Mouse (Mus musculus): ENCODE results near the gene Mcts2. TPM values are rescaled to one million over a fixed set of nuclear protein-coding genes. Genes with fewer than 3 reads are reported as not detected.
"Not testable (repeated sequence)": the region's sequence is repeated elsewhere in the genome, so short reads cannot be mapped to it uniquely, and the experiment has no call there.

The Mcts2 gene
- 10 to 100 TPM; 21.2 to 22.8 TPM for total RNA-seq (2021)

DNA sequence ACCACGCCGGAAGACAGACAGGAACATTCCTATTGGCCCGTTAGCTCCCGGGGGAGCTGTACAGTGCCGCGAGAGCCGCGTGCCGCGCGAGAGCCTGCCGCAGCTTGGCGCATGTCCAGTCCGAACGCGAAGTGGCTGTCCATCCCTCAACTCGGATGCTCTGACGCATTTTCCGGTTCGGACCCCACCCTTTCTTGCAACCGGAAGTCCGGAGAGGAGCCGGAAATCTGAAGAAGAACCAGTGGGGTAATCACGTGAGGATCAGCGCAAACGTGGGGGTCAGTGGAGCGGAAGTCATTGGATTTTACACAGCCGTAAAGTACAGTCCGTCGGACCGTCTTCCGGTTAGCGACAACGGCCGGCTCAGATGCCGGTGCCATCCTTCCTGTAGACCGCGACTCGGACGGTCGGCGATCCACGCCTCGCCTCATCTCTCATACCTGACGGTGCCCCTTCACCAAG, at the start of gene Mcts2:
Gene Mcts2 (plus strand): TSS at position 230 of the 462 bp plus-strand sequence.
- DNase-seq (ENCODE audit: extremely low spot score in 1 of 2, low spot score in 1 of 2) = peak; percentile 77 to 86

DNA sequence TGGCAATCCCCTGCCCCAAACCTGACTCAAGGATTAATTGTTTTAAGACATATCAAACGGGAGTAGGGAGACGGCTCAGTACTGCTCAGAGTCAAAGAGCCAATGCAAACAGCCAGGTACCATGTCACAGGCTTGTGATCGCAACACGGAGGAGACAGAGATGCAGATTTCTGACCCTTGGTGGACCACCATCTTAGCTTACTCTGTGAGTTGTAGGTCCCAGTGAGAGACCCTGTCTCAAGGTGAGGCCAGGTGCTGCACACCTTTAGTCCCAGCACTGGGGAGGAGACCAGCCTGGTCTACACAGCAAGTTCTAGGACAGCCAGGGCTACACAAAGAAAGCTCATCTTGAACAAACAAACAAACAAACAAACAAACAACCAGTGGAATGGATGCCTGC, 49.5 kb upstream of the Mcts2 start:
- DNase-seq (ENCODE audit: extremely low spot score in 1 of 2, low spot score in 1 of 2) = no peak

DNA sequence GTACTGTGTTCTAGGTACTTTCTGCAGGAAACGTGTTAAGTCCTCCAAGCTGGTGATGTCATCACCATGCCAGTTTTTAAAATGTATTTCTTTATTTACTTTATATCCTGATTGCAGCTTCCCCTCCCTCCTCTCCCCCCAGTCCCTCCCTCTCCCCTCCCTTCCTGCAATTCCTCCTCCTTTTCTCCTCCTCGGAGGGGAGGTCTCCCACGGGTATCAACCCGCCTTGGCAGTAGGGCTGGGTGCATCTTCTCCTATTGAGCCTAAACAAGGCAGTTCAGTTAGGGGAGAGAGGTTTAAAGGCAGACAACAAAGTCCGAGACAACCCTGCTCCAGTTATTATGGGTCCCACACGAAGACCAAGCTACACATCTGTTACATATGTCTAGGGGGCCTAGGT, 48.0 kb upstream of the Mcts2 start:
- no peak for DNase-seq (ENCODE audit: extremely low spot score in 1 of 2, low spot score in 1 of 2)

DNA sequence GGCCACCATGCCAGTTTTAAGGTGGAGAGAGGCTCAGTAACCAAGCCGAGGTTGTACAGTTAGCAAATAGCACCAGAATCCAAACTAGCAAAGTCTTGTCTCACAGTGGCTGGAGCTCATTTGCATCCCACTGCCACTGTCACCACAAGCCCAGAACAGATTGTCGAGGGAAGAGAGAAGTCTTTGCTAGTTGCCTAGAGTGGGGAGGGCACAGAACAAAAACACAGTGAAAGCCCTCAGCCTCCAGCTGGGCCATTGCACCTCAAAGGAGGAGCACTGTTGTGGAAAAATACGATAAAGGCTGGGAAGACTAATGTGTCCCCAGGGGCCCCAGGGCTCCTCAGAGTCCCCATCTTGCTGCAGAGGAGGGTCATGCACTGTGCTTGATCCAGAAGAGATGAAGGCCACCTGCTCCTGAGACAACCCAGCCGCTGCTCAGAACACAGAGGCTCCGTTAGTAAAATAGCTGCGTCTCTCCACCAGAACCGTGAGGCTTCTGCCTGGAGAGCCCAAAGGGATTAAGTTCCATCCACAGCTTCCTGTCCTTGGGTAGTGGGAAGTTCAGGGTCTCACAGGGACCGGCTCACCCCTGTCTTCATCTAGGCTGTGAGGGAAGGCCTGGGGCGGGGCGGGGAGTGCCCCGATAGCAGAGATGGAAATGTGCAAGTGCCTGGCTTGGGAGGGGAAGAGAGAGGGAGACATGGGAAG, 47.3 kb upstream of the Mcts2 start:
- no peak for DNase-seq (ENCODE audit: extremely low spot score in 1 of 2, low spot score in 1 of 2)

DNA sequence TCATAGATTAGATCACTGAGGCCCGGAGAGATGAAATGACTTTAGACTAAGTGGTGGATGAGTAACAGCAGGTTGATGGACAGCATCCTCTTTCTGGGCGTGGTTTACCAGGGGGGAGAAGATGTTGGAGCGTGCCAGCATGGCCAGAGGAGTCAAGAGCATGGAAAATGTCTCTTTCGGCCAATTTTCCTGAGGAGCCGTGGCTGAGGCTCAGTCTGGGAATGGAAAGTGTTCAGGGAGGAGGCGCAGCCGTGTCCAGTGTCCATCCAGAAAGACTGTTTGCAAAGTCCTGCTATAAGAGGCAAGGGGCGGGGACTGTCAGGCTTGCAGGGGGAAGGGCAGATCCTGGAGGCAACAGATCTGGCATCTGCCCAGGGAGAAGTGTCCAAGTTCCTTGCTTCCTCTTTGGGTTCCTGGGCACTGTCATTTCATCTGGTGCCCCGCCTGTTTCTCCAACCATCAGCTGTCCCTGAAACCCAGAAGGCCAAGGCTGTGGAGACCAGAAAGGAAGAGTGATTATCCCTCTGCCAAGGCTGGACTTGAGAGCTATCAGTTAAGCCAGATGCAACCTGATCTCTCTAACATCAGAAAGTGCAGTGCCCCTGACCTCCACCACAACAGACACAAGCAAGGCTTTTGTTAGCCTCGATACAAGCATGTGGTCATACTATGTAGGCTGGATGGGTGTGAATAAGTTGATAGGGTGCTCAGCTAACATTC, 33.8 kb upstream of the Mcts2 start:
- DNase-seq (ENCODE audit: extremely low spot score in 1 of 2, low spot score in 1 of 2) = no peak

DNA sequence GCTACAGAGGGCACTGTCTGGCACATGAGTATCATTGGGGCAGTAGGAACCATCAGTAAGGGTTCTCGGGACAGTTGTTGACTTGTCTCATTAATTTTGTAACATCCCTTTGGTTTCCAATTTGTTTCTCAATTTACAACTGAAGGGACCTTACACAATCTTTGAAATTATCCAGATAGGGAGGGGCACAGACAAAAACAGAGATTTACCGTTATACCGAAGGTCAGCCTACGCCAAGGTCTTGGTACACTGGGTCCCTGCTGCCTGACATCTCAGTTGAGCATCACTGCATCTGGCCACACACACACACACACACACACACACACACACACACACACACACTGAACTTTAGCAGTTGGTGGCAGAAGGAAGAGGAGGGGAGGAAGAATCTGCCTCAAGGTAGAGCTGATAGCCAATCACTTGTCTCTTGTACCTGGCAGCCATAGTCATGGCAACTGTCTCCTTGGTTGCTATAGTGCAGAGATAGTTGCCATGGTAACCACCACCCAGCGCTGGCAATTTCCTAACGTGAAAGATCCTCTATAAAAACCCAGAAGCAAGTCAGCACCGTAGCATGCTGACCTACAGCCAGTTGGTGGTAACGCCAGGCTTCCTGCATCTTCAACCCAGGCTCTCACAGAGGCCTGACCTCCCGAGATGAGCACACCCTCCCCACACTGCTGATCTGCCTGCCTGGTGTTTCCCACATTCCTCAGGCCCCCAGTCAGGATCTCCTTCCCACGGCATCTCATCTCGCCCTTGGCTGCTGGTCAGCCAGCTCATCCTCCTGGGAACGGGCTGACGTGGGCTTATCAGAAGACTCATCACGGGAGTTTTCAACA, 32.7 kb upstream of the Mcts2 start:
- peak; percentile 28 to 38 for DNase-seq (ENCODE audit: extremely low spot score in 1 of 2, low spot score in 1 of 2)

DNA sequence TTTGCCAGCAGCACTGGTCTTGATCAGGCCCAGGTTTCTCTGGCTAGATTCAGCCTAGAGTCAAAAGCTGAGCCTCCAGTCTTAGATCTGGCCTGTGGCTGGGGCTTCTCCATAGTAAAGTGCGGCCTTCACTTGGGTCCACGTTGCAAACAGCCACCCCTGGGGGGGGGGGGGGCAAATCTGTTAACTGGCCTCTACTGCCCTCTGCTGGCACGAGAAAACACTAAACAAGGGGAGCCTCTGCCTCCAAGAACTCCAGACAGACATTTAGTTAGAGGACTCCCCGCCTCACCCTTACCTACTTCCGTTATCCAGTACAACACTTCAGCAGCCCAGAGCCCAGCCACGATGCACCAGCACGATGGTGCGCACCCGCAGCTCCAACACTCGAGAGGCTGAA, 29.4 kb upstream of the Mcts2 start:
- DNase-seq (ENCODE audit: extremely low spot score in 1 of 2, low spot score in 1 of 2) = peak in 1 of 2 experiments; percentile 46

DNA sequence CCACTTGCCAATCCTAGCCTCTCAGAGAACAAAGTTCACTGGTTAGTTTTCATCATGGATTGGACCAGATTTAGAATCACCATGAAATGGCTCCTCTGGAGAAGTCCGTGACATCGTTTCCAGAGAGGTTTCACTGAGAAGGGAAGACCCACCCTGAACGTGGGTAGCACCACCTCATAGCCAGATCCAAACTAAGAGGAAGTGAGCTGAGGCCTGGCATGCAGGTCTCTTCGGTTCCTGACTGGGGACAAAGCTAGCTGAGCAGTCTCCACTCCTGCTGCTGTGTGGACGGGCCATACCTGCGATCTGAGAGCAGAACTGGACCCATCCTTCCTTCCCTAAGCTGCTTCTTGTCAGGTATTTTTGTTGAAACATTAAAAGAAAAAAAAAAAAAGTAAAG, 25.7 kb upstream of the Mcts2 start:
- no peak for DNase-seq (ENCODE audit: extremely low spot score in 1 of 2, low spot score in 1 of 2)

DNA sequence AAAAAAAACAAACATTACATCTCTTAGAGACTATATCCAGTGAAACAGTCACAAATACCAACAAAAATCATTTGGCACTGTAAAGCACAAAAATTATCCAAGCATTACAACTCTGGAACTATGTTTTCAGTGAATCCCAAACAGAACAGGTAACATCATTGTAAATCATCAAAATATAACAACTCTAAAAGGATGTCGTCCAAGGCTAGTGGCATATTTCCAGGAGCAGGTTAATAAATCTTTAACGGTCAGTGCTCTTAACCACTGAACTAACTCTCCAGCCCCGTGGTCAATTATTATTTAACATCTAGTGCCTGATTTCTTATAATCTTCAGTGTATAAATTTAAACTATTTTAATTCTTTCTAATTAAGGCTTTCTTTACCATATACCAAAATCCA, 20.6 kb upstream of the Mcts2 start:
- not testable (repeated sequence) for DNase-seq (ENCODE audit: extremely low spot score in 1 of 2, low spot score in 1 of 2)

DNA sequence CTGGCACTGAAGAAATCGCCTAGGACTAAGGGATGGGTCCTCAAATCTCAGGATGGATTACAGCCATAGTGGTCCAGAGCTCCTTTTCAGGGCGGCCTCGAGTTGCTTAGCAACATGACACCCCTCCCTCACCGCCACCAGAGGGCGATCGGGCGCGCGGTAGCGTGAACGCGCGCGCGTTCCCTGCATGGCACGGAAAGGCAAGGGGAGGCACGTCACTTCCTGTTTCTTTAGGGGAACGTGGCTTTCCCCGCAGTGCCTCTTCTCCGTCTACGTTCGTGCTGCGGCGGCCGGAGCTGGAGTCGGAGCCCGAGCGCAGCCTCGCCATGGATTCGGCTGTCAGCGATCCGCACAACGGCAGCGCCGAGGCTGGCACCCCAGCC, 17.6 kb upstream of the Mcts2 start, which contains the start of gene H13:
Gene H13 (plus strand): TSS at position 206 of the 383 bp plus-strand sequence.
- DNase-seq (ENCODE audit: extremely low spot score in 1 of 2, low spot score in 1 of 2) = peak; percentile 90

DNA sequence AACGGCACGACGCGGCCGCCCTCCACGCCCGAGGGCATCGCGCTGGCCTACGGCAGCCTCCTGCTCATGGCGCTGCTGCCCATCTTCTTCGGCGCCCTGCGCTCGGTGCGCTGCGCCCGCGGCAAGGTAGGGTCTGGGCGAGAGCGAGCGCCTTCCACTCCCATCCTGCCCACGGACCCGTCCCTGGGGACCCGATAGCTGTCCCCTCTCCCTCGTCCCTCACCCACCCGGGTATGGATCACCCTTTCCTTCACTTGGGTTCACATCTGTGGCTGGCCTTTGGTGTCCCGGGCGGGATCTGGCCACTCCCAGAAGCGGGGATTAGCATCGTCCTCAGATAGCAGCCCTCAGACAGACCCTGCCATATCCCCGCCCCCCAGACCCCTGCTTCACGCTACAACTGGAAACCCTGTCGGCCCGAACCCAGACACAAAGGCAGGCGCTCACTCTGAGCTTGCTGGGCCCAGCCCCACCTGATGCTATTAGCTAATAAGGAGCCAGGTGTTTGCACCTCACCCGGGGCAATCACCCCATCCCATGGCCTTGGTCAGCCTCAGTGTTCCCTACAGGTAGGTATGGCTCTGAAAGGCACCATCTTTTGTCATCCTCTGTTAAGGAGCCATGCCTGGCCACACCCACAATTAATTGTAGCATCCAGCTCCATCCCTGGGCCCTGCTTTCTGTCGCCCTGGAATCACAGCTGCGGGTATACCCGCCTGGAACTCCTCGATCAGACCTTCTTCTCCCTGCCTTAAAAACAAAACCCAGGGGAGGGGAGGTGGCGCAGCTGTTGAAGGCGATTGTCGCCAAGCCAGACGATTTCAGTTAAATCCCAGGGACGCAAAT, 17.0 kb upstream of the Mcts2 start:
- no peak for DNase-seq (ENCODE audit: extremely low spot score in 1 of 2, low spot score in 1 of 2)

DNA sequence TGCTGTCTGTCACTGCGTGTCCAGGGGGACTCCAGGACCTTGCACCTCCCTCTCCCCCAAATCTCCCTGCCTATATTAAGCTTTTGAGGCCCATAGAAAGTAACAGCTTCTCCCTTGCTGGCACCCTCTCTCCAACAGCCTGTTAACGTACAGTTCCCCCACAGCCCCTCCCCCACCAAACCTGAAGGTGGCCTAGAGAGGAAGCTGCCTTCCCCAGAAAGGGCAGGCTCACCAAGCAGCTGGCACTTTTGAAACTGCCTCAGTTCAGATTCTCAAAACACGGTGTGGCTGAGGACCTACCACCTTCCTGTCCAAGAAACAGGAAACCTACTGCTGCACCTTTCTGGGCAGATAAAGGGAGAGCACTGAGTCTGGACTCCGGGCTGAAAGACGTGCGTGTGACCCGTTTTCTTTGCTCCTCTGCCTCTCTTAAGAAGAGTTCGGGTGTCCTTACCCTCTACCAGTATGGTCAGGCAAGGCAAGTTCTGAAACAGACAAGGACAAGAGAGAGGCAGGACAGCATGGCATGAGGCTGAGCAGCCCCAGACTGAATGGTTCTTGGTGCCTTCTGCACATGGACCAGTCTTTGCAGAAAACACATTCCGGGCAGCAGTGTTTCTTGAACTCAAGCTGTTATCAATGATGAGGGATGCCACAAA, 15.7 kb upstream of the Mcts2 start:
- DNase-seq (ENCODE audit: extremely low spot score in 1 of 2, low spot score in 1 of 2) = peak in 1 of 2 experiments; percentile 42

DNA sequence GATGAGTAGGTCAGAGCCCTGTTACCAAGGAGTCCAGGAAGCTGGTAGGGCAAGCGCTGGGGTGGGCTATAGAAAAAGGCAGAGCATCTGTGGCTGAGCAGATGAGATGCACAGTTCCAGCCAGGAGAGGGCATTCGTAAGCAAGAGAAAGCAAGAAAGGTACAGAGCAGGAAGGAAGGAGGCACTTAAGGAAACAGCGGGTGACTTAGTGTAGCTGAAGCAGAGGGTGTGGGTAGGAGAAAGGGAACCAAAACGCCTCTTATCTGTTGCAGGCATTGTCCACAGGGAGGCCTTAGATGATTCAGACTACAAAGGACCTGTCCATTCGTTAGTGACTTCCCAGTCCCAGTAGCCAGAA, 15.2 kb upstream of the Mcts2 start:
- no peak for DNase-seq (ENCODE audit: extremely low spot score in 1 of 2, low spot score in 1 of 2)

DNA sequence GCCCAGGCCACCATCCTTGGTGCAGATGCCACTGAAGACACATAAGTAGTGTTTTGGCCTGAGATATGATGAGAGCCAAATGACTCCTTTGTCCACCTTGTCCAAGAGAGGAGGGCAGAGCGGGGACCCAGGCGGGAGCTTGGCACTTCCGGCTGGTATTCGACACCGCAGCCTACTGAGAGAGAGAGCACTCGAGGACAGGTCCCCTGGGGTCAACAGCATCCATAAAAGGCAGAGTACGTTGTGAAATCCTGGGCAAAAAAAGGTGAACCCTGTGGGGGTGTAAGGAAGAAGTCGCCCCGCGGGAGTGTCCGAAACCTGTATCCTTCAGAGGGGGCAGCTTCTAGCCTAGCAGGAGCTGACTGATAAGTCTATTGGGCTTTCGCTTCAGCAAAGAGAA, 14.7 kb upstream of the Mcts2 start:
- DNase-seq (ENCODE audit: extremely low spot score in 1 of 2, low spot score in 1 of 2) = no peak

DNA sequence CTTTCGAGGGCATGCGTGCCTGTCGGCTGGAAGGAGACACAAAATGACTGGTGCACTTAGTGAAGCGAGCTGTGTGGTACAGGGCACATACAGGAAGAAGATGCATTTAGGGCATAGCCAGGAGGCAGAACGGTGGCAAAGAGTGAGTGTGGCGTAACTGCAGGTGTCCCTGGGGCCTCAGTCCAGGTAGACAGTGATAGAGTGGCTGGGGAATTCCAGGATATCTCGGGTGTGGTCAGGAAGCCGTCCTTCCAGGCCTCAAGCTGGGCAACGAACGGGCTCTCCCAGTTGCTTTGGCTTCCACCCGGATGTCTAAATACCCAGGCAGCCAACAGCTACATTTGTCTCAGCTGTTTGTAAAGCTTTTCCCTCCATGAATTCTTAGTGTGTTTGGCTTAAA, 12.7 kb upstream of the Mcts2 start:
- no peak for DNase-seq (ENCODE audit: extremely low spot score in 1 of 2, low spot score in 1 of 2)

DNA sequence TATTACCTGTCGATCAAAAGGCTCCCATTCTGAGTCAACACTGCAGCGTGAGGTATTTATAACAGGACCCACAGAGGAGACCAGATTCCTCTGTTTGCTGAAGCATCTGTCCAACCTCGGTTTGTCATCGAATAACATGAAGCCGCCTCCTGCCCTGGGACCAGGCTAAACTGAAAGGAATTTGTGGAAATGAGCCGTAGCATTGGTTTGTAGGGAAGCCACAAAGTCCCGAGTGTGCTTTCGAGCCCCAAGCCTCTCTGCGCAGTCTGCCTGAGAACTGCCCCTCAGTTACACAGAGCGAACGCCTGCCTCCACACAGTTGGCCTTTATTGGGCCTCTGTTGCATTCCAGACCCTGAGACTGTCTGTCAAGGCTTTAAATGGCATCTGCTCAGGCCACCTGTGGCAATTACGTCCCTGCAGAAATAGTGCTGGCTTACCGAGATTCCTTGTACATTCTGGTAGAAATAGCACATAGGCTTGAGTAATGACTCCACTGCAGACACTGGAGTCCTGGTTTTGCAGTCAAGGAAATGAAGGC, 11.5 kb upstream of the Mcts2 start:
- DNase-seq (ENCODE audit: extremely low spot score in 1 of 2, low spot score in 1 of 2) = no peak

DNA sequence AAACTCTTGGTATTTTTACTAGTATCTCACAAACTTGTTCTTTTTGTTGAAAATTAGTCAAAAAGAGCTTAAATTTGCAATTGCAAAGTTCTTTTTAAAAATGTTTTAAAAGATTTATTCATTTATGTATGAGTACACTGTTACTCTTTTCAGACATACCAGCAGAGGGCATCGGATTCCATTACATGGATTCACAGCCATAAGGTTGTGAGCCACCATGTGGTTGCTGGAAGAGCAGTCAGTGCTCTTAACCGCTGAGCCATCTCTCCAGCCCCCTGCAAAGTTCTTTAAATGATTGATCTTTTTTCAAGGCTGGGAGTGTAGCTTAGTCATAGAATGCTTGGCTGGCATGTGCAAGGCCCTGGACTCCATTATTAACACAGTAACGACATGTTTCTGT, 8.5 kb upstream of the Mcts2 start:
- DNase-seq (ENCODE audit: extremely low spot score in 1 of 2, low spot score in 1 of 2) = no peak

DNA sequence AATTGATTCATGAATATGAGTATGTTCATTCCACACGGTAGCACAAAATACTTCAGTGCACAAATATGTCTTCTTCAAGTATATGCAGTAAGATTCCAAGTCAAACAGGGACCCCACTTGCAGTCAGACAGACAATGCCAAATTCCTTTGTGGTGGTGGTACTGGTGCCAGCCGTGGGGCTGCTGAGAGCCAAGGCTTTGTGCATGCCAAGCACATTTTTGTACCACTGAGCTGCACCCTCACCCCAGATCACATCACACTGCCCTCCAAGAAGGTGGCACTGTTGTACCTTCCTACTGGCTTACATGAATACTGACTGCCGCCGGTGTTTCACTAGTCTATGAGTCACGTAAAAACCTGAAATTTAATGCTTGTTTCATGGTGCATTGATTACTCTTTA, 7.9 kb upstream of the Mcts2 start:
- no peak for DNase-seq (ENCODE audit: extremely low spot score in 1 of 2, low spot score in 1 of 2)

DNA sequence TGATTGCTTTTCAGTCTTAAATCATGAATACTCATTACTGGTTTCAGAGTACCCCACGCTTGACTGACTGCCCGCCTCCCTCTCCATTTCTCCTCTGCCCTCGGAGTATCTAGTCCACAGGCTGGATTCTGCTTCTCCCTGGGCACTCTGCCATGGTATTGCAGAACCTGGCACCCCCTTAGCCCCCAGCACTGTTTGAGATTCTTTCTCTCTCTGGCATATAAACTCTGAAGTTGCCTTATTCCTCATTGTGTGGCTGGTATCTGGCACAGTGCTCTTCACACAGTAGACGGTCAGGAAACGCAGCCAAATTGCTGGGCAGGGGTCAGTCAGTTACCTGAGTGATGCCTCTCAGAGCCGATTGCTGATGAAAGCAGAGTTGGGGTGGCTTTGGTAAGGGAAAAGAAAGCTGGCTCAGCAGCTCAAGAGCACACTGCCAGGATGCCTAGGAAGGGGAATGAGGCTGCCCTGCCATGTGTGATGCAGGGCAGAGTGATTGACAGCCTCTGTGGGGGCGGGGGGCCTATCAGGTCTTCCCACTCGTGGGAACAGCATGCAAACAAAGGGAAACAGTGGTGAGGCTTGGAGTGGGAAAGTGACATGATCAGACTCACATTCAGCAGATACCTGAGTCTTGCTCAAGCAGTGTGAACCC, 7.0 kb upstream of the Mcts2 start:
- no peak for DNase-seq (ENCODE audit: extremely low spot score in 1 of 2, low spot score in 1 of 2)

Data from layer of hippocampus, postnatal 25 days (tissue).